Mouse (Mus musculus): ENCODE results near the gene Ceacam9.

The Ceacam9 gene

GRCm38 (mm10) chr7:16745373-16745772 lies 23.6 kb downstream of the Ceacam9 start:
- DNase-seq = no peak

GRCm38 (mm10) chr7:16746093-16746492 lies 24.4 kb downstream of the Ceacam9 start:
- DNase-seq = peak; percentile 70

- no peak for DNase-seq
Measured at GRCm38 (mm10) chr7:16747656-16748055, 25.9 kb downstream of the Ceacam9 start.

- no peak for DNase-seq
Measured at GRCm38 (mm10) chr7:16752016-16752415, 30.3 kb downstream of the Ceacam9 start.

- DNase-seq = peak; percentile 48
Measured at GRCm38 (mm10) chr7:16755362-16756017, 33.8 kb downstream of the Ceacam9 start.

GRCm38 (mm10) chr7:16758872-16759574 lies 37.3 kb downstream of the Ceacam9 start:
- DNase-seq = no peak

GRCm38 (mm10) chr7:16760292-16760691 lies 38.6 kb downstream of the Ceacam9 start:
- DNase-seq = peak; percentile 45

GRCm38 (mm10) chr7:16761005-16761481 lies 39.3 kb downstream of the Ceacam9 start:
- peak; percentile 78 for DNase-seq

- no peak for DNase-seq
Measured at GRCm38 (mm10) chr7:16761630-16762029, 39.9 kb downstream of the Ceacam9 start.

- no peak for DNase-seq
Measured at GRCm38 (mm10) chr7:16763463-16764218, 41.9 kb downstream of the Ceacam9 start.

GRCm38 (mm10) chr7:16766443-16766842 lies 44.7 kb downstream of the Ceacam9 start:
- peak; percentile 20 for DNase-seq

All from lung, postnatal 14 days (tissue).